Mouse (Mus musculus): ENCODE data around the gene Sf3b1. TPM values are rescaled to one million over a fixed set of nuclear protein-coding genes. Genes with fewer than 3 reads are reported as not detected.
"Not testable (repeated sequence)": the region's sequence is repeated elsewhere in the genome, so short reads cannot be mapped to it uniquely, and the experiment has no call there.

Sf3b1 gene
- polyA plus RNA-seq, 1 experiment from 2014 or later: 171 TPM

DNA sequence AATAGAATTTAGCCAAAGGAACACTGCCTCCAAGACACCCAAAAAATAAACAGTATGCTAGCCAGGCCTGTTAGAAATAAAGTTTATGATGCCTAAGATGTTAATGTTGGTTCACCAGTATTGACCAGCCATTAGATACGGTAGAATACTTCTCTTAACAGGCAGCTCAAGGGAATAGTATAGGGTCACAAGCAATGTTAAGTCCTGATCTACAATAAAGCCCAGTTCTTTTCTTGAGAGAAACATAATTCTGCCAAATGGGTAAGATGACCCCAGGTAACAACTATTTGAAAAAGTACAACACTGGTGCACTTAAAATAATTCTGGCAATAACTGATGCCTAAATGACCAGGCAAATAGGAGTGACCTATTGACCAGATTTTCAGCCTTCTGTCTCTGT, 685 bp upstream of the Sf3b1 start:
- WGBS (ENCODE audit: insufficient replicate concordance): 80% methylated on average over 1 of the region's 1 CpGs
- H3K36me3 ChIP-seq: no peaks in the 10 kb centered on the region; the same call in 1 of the 2 replicates
- no peaks in the 10 kb centered on the region for H3K27me3 ChIP-seq
- H3K9me3 ChIP-seq (replicated peaks): no peaks in the 10 kb centered on the region
- peaks cover 74% of the 10 kb centered on the region for H3K4me1 ChIP-seq (replicated peaks)
- H3K27ac ChIP-seq: peak overlapping the region; percentile 95
- H3K4me2 ChIP-seq: peak overlapping the region; percentile 68
- H3K4me3 ChIP-seq (replicated peaks): peak overlapping the region; percentile 87
- ATAC-seq (ENCODE audit: low read depth): no peak
- peak overlapping the region; percentile 98; the same call in 1 of the 2 replicates for H3K9ac ChIP-seq
- no peak for DNase-seq

- Histone ChIP-seq H3K9ac (peak overlapping the region; percentile 98), H3K4me1 (replicated peaks) (peaks cover 77% of the 10 kb centered on the region), H3K9me3 (replicated peaks) (no peaks in the 10 kb centered on the region), H3K4me2 (peak overlapping the region; percentile 83), H3K27me3 (no peaks in the 10 kb centered on the region), H3K4me3 (replicated peaks) (peak overlapping the region; percentile 87), H3K36me3 (no peaks in the 10 kb centered on the region; the same call in 1 of the 2 replicates), H3K27ac (peak overlapping the region; percentile 95)
- under 1% methylated on average over 55 of the region's 55 CpGs for WGBS (ENCODE audit: insufficient replicate concordance)
- ATAC-seq (ENCODE audit: low read depth) (peak; percentile 53), DNase-seq (peak; percentile 51)
Observed at GRCm38 (mm10) chr1:55026444-55027252, 633 bp downstream of the Sf3b1 start.

GRCm38 (mm10) chr1:55025656-55026430, 1.4 kb downstream of the Sf3b1 start:
- Histone ChIP-seq H3K27ac (peak overlapping the region; percentile 95), H3K4me3 (replicated peaks) (peak overlapping the region; percentile 87), H3K4me2 (peak overlapping the region; percentile 83), H3K36me3 (no peaks in the 10 kb centered on the region; the same call in 1 of the 2 replicates), H3K4me1 (replicated peaks) (peaks cover 76% of the 10 kb centered on the region), H3K9me3 (replicated peaks) (no peaks in the 10 kb centered on the region), H3K9ac (peak overlapping the region; percentile 98), H3K27me3 (no peaks in the 10 kb centered on the region)
- ATAC-seq (ENCODE audit: low read depth) (no peak), DNase-seq (peak; percentile 18)
- 5% methylated on average over 10 of the region's 10 CpGs for WGBS (ENCODE audit: insufficient replicate concordance)

DNA sequence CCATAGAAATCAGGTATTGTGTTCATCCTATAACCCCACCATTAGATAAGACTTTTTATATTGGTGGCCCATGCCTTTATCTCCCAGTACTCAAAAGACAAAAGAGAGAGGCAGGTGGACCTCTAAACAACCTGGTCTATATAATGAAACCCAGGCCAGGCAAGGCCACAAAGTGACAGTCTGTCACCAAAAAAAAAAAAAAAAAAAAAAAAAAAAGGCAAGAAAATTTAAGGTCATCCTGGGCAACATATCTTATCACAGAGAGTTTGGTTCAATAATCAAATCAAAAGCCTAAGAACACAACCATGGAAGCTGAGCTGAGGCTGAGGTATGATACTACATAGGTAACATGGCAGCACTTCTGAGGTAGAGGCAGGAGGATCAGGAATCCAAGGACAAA, 5.4 kb downstream of the Sf3b1 start:
- H3K9me3 ChIP-seq (replicated peaks): no peaks in the 10 kb centered on the region
- no peak overlapping the region for H3K4me2 ChIP-seq
- H3K4me3 ChIP-seq (replicated peaks): no peak overlapping the region
- H3K4me1 ChIP-seq (replicated peaks): peaks cover 52% of the 10 kb centered on the region
- no peak overlapping the region for H3K27ac ChIP-seq
- H3K27me3 ChIP-seq: no peaks in the 10 kb centered on the region
- H3K36me3 ChIP-seq: peaks cover 28% of the 10 kb centered on the region
- ATAC-seq (ENCODE audit: low read depth): no peak
- DNase-seq: no peak
- H3K9ac ChIP-seq: no peak overlapping the region

DNA sequence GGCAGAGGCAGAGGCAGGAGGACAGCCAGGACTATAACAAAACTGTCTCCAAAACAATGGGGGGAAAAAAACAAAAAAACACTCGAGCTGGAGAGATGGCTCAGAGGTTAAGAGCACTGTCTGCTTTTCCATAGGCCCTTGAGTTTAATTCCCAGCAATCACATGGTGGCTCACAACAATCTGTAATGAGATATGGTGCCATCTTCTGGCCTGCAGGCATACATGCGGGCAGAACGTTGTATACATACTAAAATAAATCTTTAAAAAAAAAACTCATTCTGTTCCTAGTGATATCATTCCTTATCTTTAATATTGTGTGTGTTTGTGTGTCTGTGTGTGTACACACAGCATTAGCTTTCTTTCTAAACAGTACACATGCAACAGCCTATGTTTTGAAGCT, 14.8 kb downstream of the Sf3b1 start:
- Histone ChIP-seq H3K9ac (no peak overlapping the region), H3K27ac (no peak overlapping the region), H3K4me1 (replicated peaks) (no peaks in the 10 kb centered on the region), H3K4me3 (replicated peaks) (no peak overlapping the region), H3K9me3 (replicated peaks) (no peaks in the 10 kb centered on the region), H3K27me3 (no peaks in the 10 kb centered on the region), H3K4me2 (no peak overlapping the region), H3K36me3 (peaks cover 85% of the 10 kb centered on the region)
- no peak for ATAC-seq (ENCODE audit: low read depth)
- WGBS (ENCODE audit: insufficient replicate concordance): 40% methylated on average over 3 of the region's 3 CpGs
- no peak for DNase-seq

- WGBS (ENCODE audit: insufficient replicate concordance): 75% methylated on average over 2 of the region's 2 CpGs
- not testable (repeated sequence) for H3K4me1 ChIP-seq (replicated peaks); H3K9ac ChIP-seq; H3K27me3 ChIP-seq; H3K4me3 ChIP-seq (replicated peaks); H3K4me2 ChIP-seq; ATAC-seq (ENCODE audit: low read depth); H3K9me3 ChIP-seq (replicated peaks); H3K27ac ChIP-seq; DNase-seq
- peaks cover 83% of the 10 kb centered on the region for H3K36me3 ChIP-seq
Observed at GRCm38 (mm10) chr1:55008313-55008712, 19.0 kb downstream of the Sf3b1 start.

DNA sequence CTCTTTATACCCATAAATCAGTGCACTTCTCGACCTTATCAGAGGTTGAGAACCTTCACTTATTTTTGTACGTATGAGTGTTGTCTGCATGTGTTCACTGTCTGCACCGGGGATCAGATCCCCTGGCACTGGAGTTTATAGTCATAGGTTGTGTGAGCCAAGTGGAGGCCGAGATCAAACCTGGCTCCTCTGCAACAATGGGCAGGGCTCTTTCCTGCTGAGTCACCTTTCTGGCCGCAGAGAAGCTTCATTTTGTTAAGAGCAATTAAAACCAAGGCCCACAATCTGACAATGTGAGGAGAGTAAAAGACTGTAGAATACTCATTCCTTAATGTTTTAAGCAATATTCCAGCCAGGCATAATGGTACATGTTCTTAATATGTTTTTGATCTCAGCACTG, 33.7 kb downstream of the Sf3b1 start:
- Histone ChIP-seq H3K27me3 (no peaks in the 10 kb centered on the region), H3K9ac (no peak overlapping the region), H3K27ac (no peak overlapping the region), H3K4me1 (replicated peaks) (no peaks in the 10 kb centered on the region), H3K9me3 (replicated peaks) (no peaks in the 10 kb centered on the region), H3K4me3 (replicated peaks) (no peak overlapping the region), H3K4me2 (no peak overlapping the region), H3K36me3 (peaks cover 87% of the 10 kb centered on the region)
- 76% methylated on average over 5 of the region's 5 CpGs for WGBS (ENCODE audit: insufficient replicate concordance)
- ATAC-seq (ENCODE audit: low read depth) (no peak), DNase-seq (no peak)

- no peak for ATAC-seq (ENCODE audit: low read depth)
- Histone ChIP-seq H3K36me3 (peaks cover 57% of the 10 kb centered on the region), H3K4me1 (replicated peaks) (peaks cover 2% of the 10 kb centered on the region; the same call in 1 of the 2 replicates), H3K27ac (no peak overlapping the region), H3K9me3 (replicated peaks) (no peaks in the 10 kb centered on the region), H3K4me2 (no peak overlapping the region), H3K9ac (no peak overlapping the region), H3K27me3 (no peaks in the 10 kb centered on the region), H3K4me3 (replicated peaks) (no peak overlapping the region)
- no peak for DNase-seq
- WGBS (ENCODE audit: insufficient replicate concordance): 88% methylated on average over 5 of the region's 5 CpGs
Observed at GRCm38 (mm10) chr1:54986248-54986647, 41.0 kb downstream of the Sf3b1 start.

- no peaks in the 10 kb centered on the region for H3K27me3 ChIP-seq
- peaks cover 2% of the 10 kb centered on the region; the same call in 1 of the 2 replicates for H3K4me1 ChIP-seq (replicated peaks)
- no peaks in the 10 kb centered on the region for H3K9me3 ChIP-seq (replicated peaks)
- ATAC-seq (ENCODE audit: low read depth) (peak; percentile 63), DNase-seq (no peak)
- peaks cover 53% of the 10 kb centered on the region for H3K36me3 ChIP-seq
- H3K9ac ChIP-seq: no peak overlapping the region
- 43% methylated on average over 3 of the region's 3 CpGs for WGBS (ENCODE audit: insufficient replicate concordance)
- H3K4me3 ChIP-seq (replicated peaks): no peak overlapping the region
- H3K4me2 ChIP-seq: no peak overlapping the region
- H3K27ac ChIP-seq: no peak overlapping the region
Observed at GRCm38 (mm10) chr1:54985831-54986230, 41.5 kb downstream of the Sf3b1 start.

GRCm38 (mm10) chr1:54984154-54984553, 43.1 kb downstream of the Sf3b1 start:
- H3K36me3 ChIP-seq: peaks cover 38% of the 10 kb centered on the region
- H3K9ac ChIP-seq: no peak overlapping the region
- peaks cover 2% of the 10 kb centered on the region; the same call in 1 of the 2 replicates for H3K4me1 ChIP-seq (replicated peaks)
- DNase-seq (no peak), ATAC-seq (ENCODE audit: low read depth) (no peak)
- H3K4me2 ChIP-seq: no peak overlapping the region
- no peaks in the 10 kb centered on the region for H3K27me3 ChIP-seq
- no peak overlapping the region for H3K4me3 ChIP-seq (replicated peaks)
- no peaks in the 10 kb centered on the region for H3K9me3 ChIP-seq (replicated peaks)
- no peak overlapping the region for H3K27ac ChIP-seq
- WGBS (ENCODE audit: insufficient replicate concordance): 84% methylated on average over 7 of the region's 7 CpGs

GRCm38 (mm10) chr1:54983339-54983738, 43.9 kb downstream of the Sf3b1 start:
- Histone ChIP-seq H3K4me2 (no peak overlapping the region), H3K9ac (no peak overlapping the region), H3K27ac (no peak overlapping the region), H3K36me3 (peaks cover 35% of the 10 kb centered on the region), H3K27me3 (no peaks in the 10 kb centered on the region), H3K4me1 (replicated peaks) (peaks cover 2% of the 10 kb centered on the region; the same call in 1 of the 2 replicates), H3K4me3 (replicated peaks) (no peak overlapping the region), H3K9me3 (replicated peaks) (no peaks in the 10 kb centered on the region)
- no peak for ATAC-seq (ENCODE audit: low read depth)
- WGBS (ENCODE audit: insufficient replicate concordance): 60% methylated on average over 3 of the region's 3 CpGs
- DNase-seq: no peak
